Mouse (Mus musculus) liver, embryonic 14.5 days (tissue): ENCODE data around the gene Dmac1. TPM values are rescaled to one million over a fixed set of nuclear protein-coding genes. Genes with fewer than 3 reads are reported as not detected.

ENCODE experiments used
- ATAC-seq: fragments of 200-750 bp; cut with Nextera tagmentation; 2 replicates; pipeline ENCODE4 v1.8.0; 2017; ENCODE audit warnings: moderate number of reproducible peaks, mild to moderate bottlenecking, moderate library complexity; ENCODE audit not compliant: insufficient read depth
- DNase-seq, 3 experiments: peaks; one replicate each; pipeline ENCODE4 v3.0.0-alpha.2; 2012 to 2013; ENCODE audit warnings: low read depth in 3 of 3, low spot score in 3 of 3
- H3K27ac ChIP-seq: fragments of 300-500 bp; sonication (generic); 2 replicates; pipeline ENCODE4 v1.5.1; 2014; ENCODE audit warnings: moderate library complexity, mild to moderate bottlenecking, control low read depth, inconsistent platforms
- H3K27me3 ChIP-seq: fragments of 300-500 bp; sonication (generic); 2 replicates; pipeline ENCODE4 v1.6.1; 2014; ENCODE audit warnings: mild to moderate bottlenecking, low read length, moderate library complexity; ENCODE audit not compliant: control insufficient read depth, insufficient read depth
- H3K36me3 ChIP-seq: fragments of 300-500 bp; sonication (generic); replicated peaks from 2 replicates; pipeline ENCODE4 v1.6.1; 2014; ENCODE audit warnings: low read depth; ENCODE audit not compliant: control insufficient read depth, insufficient read depth
- H3K4me1 ChIP-seq, 2 experiments: fragments of 200-500 bp in 1 of 2; fragments of 300-500 bp in 1 of 2; sonication (generic) in 1 of 2; replicated peaks; 2 replicates each; pipeline ENCODE4 v1.6.1; 2012 to 2014; ENCODE audit warnings: antibody characterized with exemption in 1 of 2, inconsistent platforms in 1 of 2, low read length in 1 of 2; ENCODE audit not compliant: control insufficient read depth in 2 of 2, insufficient read depth in 2 of 2
- H3K4me2 ChIP-seq: fragments of 300-500 bp; sonication (generic); 2 replicates; pipeline ENCODE4 v1.6.1; 2014; ENCODE audit warnings: low read depth, mild to moderate bottlenecking, control low read depth, moderate library complexity
- H3K4me3 ChIP-seq, 2 experiments: fragments of 200-500 bp in 1 of 2; fragments of 300-500 bp in 1 of 2; sonication (generic) in 1 of 2; 2 replicates each; pipeline ENCODE4 v1.5.1; 2012 to 2014; ENCODE audit warnings: low read depth in 2 of 2, low read length in 2 of 2, mild to moderate bottlenecking in 2 of 2, control low read depth in 1 of 2, inconsistent platforms in 1 of 2, moderate library complexity in 1 of 2; ENCODE audit not compliant: insufficient read depth in 1 of 2
- H3K9ac ChIP-seq: fragments of 300-500 bp; sonication (generic); replicated peaks from 2 replicates; pipeline ENCODE4 v1.6.1; 2014; ENCODE audit warnings: mild to moderate bottlenecking, control low read depth, moderate library complexity
- H3K9me3 ChIP-seq: fragments of 300-500 bp; sonication (generic); 2 replicates; pipeline ENCODE4 v1.6.1; 2016; ENCODE audit warnings: low read length, mixed read lengths; ENCODE audit not compliant: control insufficient read depth
- CTCF ChIP-seq: IDR thresholded peaks from 2 replicates; pipeline ENCODE4 v1.5.1; 2016; ENCODE audit warnings: antibody characterized with exemption, low read depth, control low read depth
- EP300 ChIP-seq: IDR thresholded peaks from 2 replicates; pipeline ENCODE4 v1.6.1; 2016; ENCODE audit warnings: antibody characterized with exemption, low read depth
- WGBS: fragments of 180-500 bp; shearing (Covaris S2); extraction: QIAGEN DNeasy Blood & Tissue Kit; methylation state at CpG from one replicate; pipeline ENCODE4 v1.1.7; 2014; ENCODE audit not compliant: insufficient replicate concordance; 5-methylcytosine and 5-hydroxymethylcytosine counted together
- polyA plus RNA-seq, 2 experiments: library from polyadenylated mRNA; depleted of rRNA in 1 of 2; stranded (reverse) in 1 of 2; unstranded in 1 of 2; fragments of >200 nt; fragmentation: Nextera tagmentation in 1 of 2; extraction: Ambion mirVana in 1 of 2; gene quantifications; 2 replicates each; pipeline versions ENCODE4 v1.2.1 to v1.2.3; 2012 to 2014

Gene Dmac1
- polyA plus RNA-seq, 2 experiments: 29.1 to 54.3 TPM

GRCm38 (mm10) chr4:75300205-75300972, 22.3 kb upstream of the Dmac1 start:
- Histone ChIP-seq H3K4me3 (no peak overlapping the region), H3K9me3 (no peaks in the 10 kb centered on the region), H3K27me3 (no peaks in the 10 kb centered on the region), H3K27ac (no peak overlapping the region), H3K9ac (no peak overlapping the region), H3K4me2 (no peak overlapping the region), H3K4me1 (no peaks in the 10 kb centered on the region), H3K36me3 (no peaks in the 10 kb centered on the region)
- DNase-seq (no peak), ATAC-seq (no peak)
- 68% methylated on average over 1 of the region's 1 CpGs for WGBS
- TF ChIP-seq EP300: no peak
- no peak for TF ChIP-seq CTCF

- ATAC-seq (no peak), DNase-seq (no peak)
- Histone ChIP-seq H3K4me2 (no peak overlapping the region), H3K4me1 (no peaks in the 10 kb centered on the region), H3K9ac (no peak overlapping the region), H3K36me3 (no peaks in the 10 kb centered on the region), H3K4me3 (no peak overlapping the region), H3K27me3 (no peaks in the 10 kb centered on the region), H3K27ac (no peak overlapping the region), H3K9me3 (no peaks in the 10 kb centered on the region)
- WGBS: 56% methylated on average over 4 of the region's 4 CpGs
- TF ChIP-seq CTCF: no peak
- TF ChIP-seq EP300: no peak
Observed at GRCm38 (mm10) chr4:75292315-75292714, 14.2 kb upstream of the Dmac1 start.

DNA sequence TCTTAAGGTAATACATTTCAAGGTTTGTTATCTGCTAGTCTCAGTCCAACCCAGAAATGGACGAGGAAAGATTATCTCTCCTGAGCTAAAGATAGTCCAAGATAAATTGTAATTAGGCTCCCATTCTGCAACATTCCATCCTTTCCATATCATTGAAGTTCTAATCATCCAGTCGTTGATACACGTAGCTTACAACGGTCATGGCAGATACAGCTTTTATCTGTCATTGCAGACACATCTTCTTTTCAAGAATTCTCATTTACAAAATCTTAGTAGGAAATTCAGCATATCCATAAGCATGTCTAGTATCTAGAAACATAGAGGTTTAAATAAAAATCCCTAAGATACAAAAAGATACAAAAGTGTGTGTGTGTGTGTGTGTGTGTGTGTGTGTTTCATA, 13.0 kb upstream of the Dmac1 start:
- H3K27me3 ChIP-seq: no peaks in the 10 kb centered on the region
- H3K9me3 ChIP-seq: no peaks in the 10 kb centered on the region

DNA sequence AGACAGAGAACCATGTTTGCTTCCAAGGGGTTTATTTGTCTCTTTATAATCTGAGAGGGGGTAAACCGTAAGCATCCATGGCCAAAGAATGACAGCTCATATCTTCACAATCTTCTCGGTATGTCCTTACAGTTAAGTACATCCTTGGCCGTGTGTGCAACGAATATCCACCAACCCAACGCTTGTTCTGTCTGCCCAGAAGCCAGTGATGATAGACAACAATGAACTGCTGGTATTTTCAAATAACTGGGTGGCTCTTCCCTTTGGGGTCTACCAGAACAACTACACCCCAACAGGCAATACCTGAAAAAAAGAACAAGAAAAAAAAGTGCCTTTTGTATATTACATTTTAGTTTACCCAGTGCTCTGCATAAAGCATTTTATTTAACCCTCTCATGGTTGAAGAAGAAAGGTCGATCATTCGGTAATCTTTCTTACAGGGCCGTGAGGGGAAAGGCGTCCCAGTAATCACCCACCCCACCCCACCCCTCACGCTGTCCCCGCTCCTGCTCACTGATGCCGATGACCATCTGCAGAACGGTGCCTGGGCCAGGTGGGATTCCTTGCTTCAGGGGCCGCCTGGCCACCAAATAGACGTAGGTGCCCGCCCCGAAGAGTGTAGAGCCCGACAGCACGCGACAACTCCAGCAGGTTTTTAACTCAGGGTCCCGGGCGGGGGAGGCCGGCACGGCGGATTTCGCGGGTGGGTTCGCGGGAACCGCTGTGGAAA, 473 bp downstream of the Dmac1 start:
- peaks cover 2 to 7% of the 10 kb centered on the region in 2 experiments; a peak in 3 of 4 replicates for H3K4me1 ChIP-seq
- H3K36me3 ChIP-seq: no peaks in the 10 kb centered on the region
- DNase-seq (peak in 1 of 3 experiments; percentile 10), ATAC-seq (peak; percentile 82)
- H3K27me3 ChIP-seq: no peaks in the 10 kb centered on the region
- H3K4me3 ChIP-seq: peak overlapping the region; percentile 94
- TF ChIP-seq EP300: no peak
- no peak for TF ChIP-seq CTCF
- H3K9me3 ChIP-seq: no peaks in the 10 kb centered on the region
- H3K27ac ChIP-seq: no peak overlapping the region; the same call in 1 of the 2 replicates
- H3K9ac ChIP-seq: peak overlapping the region; percentile 96
- 3% methylated on average over 30 of the region's 30 CpGs for WGBS
- peak overlapping the region; percentile 84 for H3K4me2 ChIP-seq

More for the DNA sequence above, 13.0 kb upstream of the Dmac1 start:
- H3K4me1 ChIP-seq: no peaks in the 10 kb centered on the region
- H3K27ac ChIP-seq: no peak overlapping the region
- no peak for TF ChIP-seq CTCF
- no peak for TF ChIP-seq EP300
- no peak for DNase-seq
- no peak overlapping the region for H3K4me3 ChIP-seq
- no peak for ATAC-seq
- no peak overlapping the region for H3K4me2 ChIP-seq
- H3K36me3 ChIP-seq: no peaks in the 10 kb centered on the region
- H3K9ac ChIP-seq: no peak overlapping the region
- 41% methylated on average over 4 of the region's 4 CpGs for WGBS

GRCm38 (mm10) chr4:75275737-75276136, 2.4 kb downstream of the Dmac1 start:
- no peak for ATAC-seq
- Histone ChIP-seq H3K27me3 (no peaks in the 10 kb centered on the region), H3K4me3 (no peak overlapping the region), H3K4me1 (peaks cover 2 to 7% of the 10 kb centered on the region in 2 experiments; a peak in 3 of 4 replicates), H3K4me2 (no peak overlapping the region), H3K36me3 (no peaks in the 10 kb centered on the region), H3K27ac (no peak overlapping the region), H3K9ac (no peak overlapping the region), H3K9me3 (no peaks in the 10 kb centered on the region)
- WGBS: 61% methylated on average over 2 of the region's 2 CpGs
- no peak for TF ChIP-seq CTCF
- no peak for TF ChIP-seq EP300
- DNase-seq: no peak
